Mouse (Mus musculus): ENCODE results near the gene Ppat. TPM values are rescaled to one million over a fixed set of nuclear protein-coding genes. Genes with fewer than 3 reads are reported as not detected.
A peak's percentile ranks its signal among the peaks of the same experiment; 100 is the strongest.
"Not testable (repeated sequence)": the region's sequence is repeated elsewhere in the genome, so short reads cannot be mapped to it uniquely, and the experiment has no call there.

Ppat gene
- total RNA-seq (2021) = 10 to 100 TPM; 14.3 to 18.1 TPM

GRCm38 (mm10) chr5:76951106-76952027, at the start of gene Ppat, which contains the start of gene Paics:
Gene Ppat, minus strand, starts transcription at chr5:76951578.
Gene Paics, plus strand, starts transcription at chr5:76951307.
- DNase-seq (ENCODE audit: extremely low spot score in 1 of 2, low spot score in 1 of 2) = peak; percentile 89 to 93

GRCm38 (mm10) chr5:76998416-76998815, 47.0 kb upstream of the Ppat start:
- DNase-seq (ENCODE audit: extremely low spot score in 1 of 2, low spot score in 1 of 2) = no peak

GRCm38 (mm10) chr5:76993174-76993814, 41.9 kb upstream of the Ppat start:
- no peak for DNase-seq (ENCODE audit: extremely low spot score in 1 of 2, low spot score in 1 of 2)

GRCm38 (mm10) chr5:76990789-76991188, 39.4 kb upstream of the Ppat start:
- DNase-seq (ENCODE audit: extremely low spot score in 1 of 2, low spot score in 1 of 2) = no peak

- DNase-seq (ENCODE audit: extremely low spot score in 1 of 2, low spot score in 1 of 2) = no peak
These were observed 32.6 kb upstream of the Ppat start for GRCm38 (mm10) chr5:76984015-76984414.

- no peak for DNase-seq (ENCODE audit: extremely low spot score in 1 of 2, low spot score in 1 of 2)
These were observed 24.4 kb upstream of the Ppat start for GRCm38 (mm10) chr5:76975736-76976135.

- DNase-seq (ENCODE audit: extremely low spot score in 1 of 2, low spot score in 1 of 2) = peak; percentile 66 to 86
These were observed 23.3 kb upstream of the Ppat start, which contains the start of gene Srp72 for GRCm38 (mm10) chr5:76974554-76975285. Gene Srp72, plus strand, starts transcription at chr5:76974683.

GRCm38 (mm10) chr5:76974207-76974553, 22.8 kb upstream of the Ppat start:
- DNase-seq (ENCODE audit: extremely low spot score in 1 of 2, low spot score in 1 of 2) = no peak

- DNase-seq (ENCODE audit: extremely low spot score in 1 of 2, low spot score in 1 of 2) = no peak
These were observed 22.1 kb upstream of the Ppat start for GRCm38 (mm10) chr5:76973488-76973887.

- not testable (repeated sequence) for DNase-seq (ENCODE audit: extremely low spot score in 1 of 2, low spot score in 1 of 2)
These were observed 19.7 kb upstream of the Ppat start for GRCm38 (mm10) chr5:76971115-76971514.

- DNase-seq (ENCODE audit: extremely low spot score in 1 of 2, low spot score in 1 of 2) = no peak
These were observed 17.9 kb upstream of the Ppat start for GRCm38 (mm10) chr5:76969250-76969649.

- DNase-seq (ENCODE audit: extremely low spot score in 1 of 2, low spot score in 1 of 2) = no peak
These were observed 13.3 kb upstream of the Ppat start for GRCm38 (mm10) chr5:76964651-76965050.

- DNase-seq (ENCODE audit: extremely low spot score in 1 of 2, low spot score in 1 of 2) = no peak
These were observed 11.2 kb upstream of the Ppat start for GRCm38 (mm10) chr5:76962545-76962944.

- DNase-seq (ENCODE audit: extremely low spot score in 1 of 2, low spot score in 1 of 2) = no peak
These were observed 8.2 kb upstream of the Ppat start for GRCm38 (mm10) chr5:76959587-76959986.

GRCm38 (mm10) chr5:76957954-76958353, 6.6 kb upstream of the Ppat start:
- no peak for DNase-seq (ENCODE audit: extremely low spot score in 1 of 2, low spot score in 1 of 2)

- DNase-seq (ENCODE audit: extremely low spot score in 1 of 2, low spot score in 1 of 2) = no peak
These were observed 4.1 kb upstream of the Ppat start for GRCm38 (mm10) chr5:76955474-76955873.

GRCm38 (mm10) chr5:76954271-76954900, 3.0 kb upstream of the Ppat start:
- DNase-seq (ENCODE audit: extremely low spot score in 1 of 2, low spot score in 1 of 2) = no peak

GRCm38 (mm10) chr5:76953794-76954193, 2.4 kb upstream of the Ppat start:
- no peak for DNase-seq (ENCODE audit: extremely low spot score in 1 of 2, low spot score in 1 of 2)

- DNase-seq (ENCODE audit: extremely low spot score in 1 of 2, low spot score in 1 of 2) = no peak
These were observed 998 bp upstream of the Ppat start for GRCm38 (mm10) chr5:76952112-76953040.

Data from layer of hippocampus, postnatal 25 days (tissue).